Mouse (Mus musculus) central nervous system, embryonic 11.5 days (tissue): Measurements from ENCODE around the gene Mog. TPM values are rescaled to one million over a fixed set of nuclear protein-coding genes. Genes with fewer than 3 reads are reported as not detected.

ENCODE experiments used
- polyA plus RNA-seq: library from polyadenylated mRNA; depleted of rRNA; stranded (reverse); fragments of >200 nt; gene quantifications from 2 replicates; pipeline ENCODE4 v1.2.3, GENCODE M21; 2012; rRNA removed

Mog gene
- not detected in 2 replicates for polyA plus RNA-seq

GRCm38 (mm10) chr17:37022628-37023576 is at the start of gene Mog:
Gene Mog (minus strand): TSS chr17:37023398.

GRCm38 (mm10) chr17:37045611-37046311 is 22.6 kb upstream of the Mog start, which contains the start of gene Gabbr1:
Gene Gabbr1 (plus strand): TSS chr17:37045966.

GRCm38 (mm10) chr17:37000863-37001262 is 22.3 kb downstream of the Mog start, which contains the start of gene Zfp57:
Gene Zfp57 (plus strand): TSS chr17:37001163.

GRCm38 (mm10) chr17:36989437-36989836 is 33.8 kb downstream of the Mog start, which contains the start of gene H2-M5:
Gene H2-M5 (minus strand): TSS chr17:36989537.

GRCm38 (mm10) chr17:36981221-36981813 is 41.9 kb downstream of the Mog start, which contains the start of gene 2410137M14Rik:
Gene 2410137M14Rik (minus strand): TSS chr17:36981237.

Other genes starting within 250 kb of the Mog start
- gene H2-M10.6, start 211.2 kb downstream of the Mog start, polyA plus RNA-seq, result not detected in 2 replicates
- 40.5 and 46.1 TPM in 2 replicates for gene Trim26, start 186.3 kb downstream of the Mog start, polyA plus RNA-seq
- 0.08 and 0.12 TPM in 2 replicates for gene Trim15, start 156.2 kb downstream of the Mog start, polyA plus RNA-seq
- gene Trim10, start 153.8 kb downstream of the Mog start, polyA plus RNA-seq, result 8.1 and 10.7 TPM in 2 replicates
- gene Trim40, start 133.3 kb downstream of the Mog start, polyA plus RNA-seq, result not detected in 2 replicates
- not detected in 2 replicates for gene Trim31, start 125.3 kb downstream of the Mog start, polyA plus RNA-seq
- 0.15 and 0.22 TPM in 2 replicates for gene Rnf39, start 80.5 kb downstream of the Mog start, polyA plus RNA-seq
- 147 and 182 TPM in 2 replicates for gene Ppp1r11, start 71.7 kb downstream of the Mog start, polyA plus RNA-seq
- gene Znrd1, start 64.8 kb downstream of the Mog start, polyA plus RNA-seq, result 62.0 and 77.5 TPM in 2 replicates
- gene Znrd1as, start 64.8 kb downstream of the Mog start, polyA plus RNA-seq, result 7.1 and 7.4 TPM in 2 replicates
- 0.61 and 0.72 TPM in 2 replicates for gene 2410137M14Rik, start 42.2 kb downstream of the Mog start, polyA plus RNA-seq
- gene H2-M5, start 33.9 kb downstream of the Mog start, polyA plus RNA-seq, result 8.8 and 11.2 TPM in 2 replicates
- gene Zfp57, start 22.2 kb downstream of the Mog start, polyA plus RNA-seq, result 133 and 194 TPM in 2 replicates
- gene Gabbr1, start 22.6 kb upstream of the Mog start, polyA plus RNA-seq, result 73.5 and 100.0 TPM in 2 replicates
- gene Olfr90, start 65.1 kb upstream of the Mog start, polyA plus RNA-seq, result not detected in 2 replicates
- not detected in 2 replicates for gene Olfr91, start 74.9 kb upstream of the Mog start, polyA plus RNA-seq
- not detected in 2 replicates for gene Olfr92, start 96.7 kb upstream of the Mog start, polyA plus RNA-seq
- gene Olfr93, start 138.1 kb upstream of the Mog start, polyA plus RNA-seq, result not detected in 2 replicates
- not detected in 2 replicates for gene Ubd, start 170.5 kb upstream of the Mog start, polyA plus RNA-seq
- gene Olfr94, start 177.6 kb upstream of the Mog start, polyA plus RNA-seq, result not detected in 2 replicates
- gene Olfr95, start 189.7 kb upstream of the Mog start, polyA plus RNA-seq, result not detected in 2 replicates
- gene Olfr96, start 196.7 kb upstream of the Mog start, polyA plus RNA-seq, result not detected in 2 replicates
- gene Olfr97, start 213.9 kb upstream of the Mog start, polyA plus RNA-seq, result not detected in 2 replicates
- not detected in 2 replicates for gene Olfr98, start 240.4 kb upstream of the Mog start, polyA plus RNA-seq
- gene H2-M3, start 246.8 kb upstream of the Mog start, polyA plus RNA-seq, result 0.97 and 1.1 TPM in 2 replicates